Mouse (Mus musculus): ENCODE data around the gene Pomp. TPM values are rescaled to one million over a fixed set of nuclear protein-coding genes. Genes with fewer than 3 reads are reported as not detected.

Gene Pomp
- polyA plus RNA-seq, 1 experiment from 2014 or later, result 464 TPM

- no peak overlapping the region for H3K4me3 ChIP-seq
- 0 out of 2 replicates have a peak overlapping the region, but pooled peaks have one; percentile 60 for H3K27ac ChIP-seq
- no peak overlapping the region for H3K4me2 ChIP-seq
- no peaks in the 10 kb centered on the region for H3K27me3 ChIP-seq
- H3K9me3 ChIP-seq, result no peaks in the 10 kb centered on the region
- 82% methylated on average over 6 of the region's 6 CpGs for WGBS
- no peaks in the 10 kb centered on the region for H3K4me1 ChIP-seq
- H3K36me3 ChIP-seq, result peaks cover 93% of the 10 kb centered on the region
- ATAC-seq (ENCODE audit: insufficient number of reproducible peaks, low FRiP score, low TSS enrichment, low read depth), result no peak
- no peak overlapping the region for H3K9ac ChIP-seq
Observed at GRCm38 (mm10) chr5:147869568-147869967, 9.3 kb downstream of the Pomp start.

- ATAC-seq (ENCODE audit: insufficient number of reproducible peaks, low FRiP score, low TSS enrichment, low read depth), result no peak
- Histone ChIP-seq H3K27ac (0 out of 2 replicates have a peak overlapping the region, but pooled peaks have one; percentile 60), H3K4me1 (no peaks in the 10 kb centered on the region), H3K9ac (no peak overlapping the region), H3K4me2 (no peak overlapping the region), H3K4me3 (no peak overlapping the region), H3K27me3 (no peaks in the 10 kb centered on the region), H3K9me3 (no peaks in the 10 kb centered on the region), H3K36me3 (peaks cover 94% of the 10 kb centered on the region)
- 72% methylated on average over 1 of the region's 1 CpGs for WGBS
Observed at GRCm38 (mm10) chr5:147870296-147870695, 10.0 kb downstream of the Pomp start.

GRCm38 (mm10) chr5:147871091-147871820 lies 11.0 kb downstream of the Pomp start:
- WGBS, result 85% methylated on average over 15 of the region's 15 CpGs
- Histone ChIP-seq H3K9me3 (no peaks in the 10 kb centered on the region), H3K27ac (no peak overlapping the region), H3K9ac (no peak overlapping the region), H3K4me1 (no peaks in the 10 kb centered on the region), H3K36me3 (peaks cover 96% of the 10 kb centered on the region), H3K27me3 (no peaks in the 10 kb centered on the region), H3K4me3 (no peak overlapping the region), H3K4me2 (no peak overlapping the region)
- no peak for ATAC-seq (ENCODE audit: insufficient number of reproducible peaks, low FRiP score, low TSS enrichment, low read depth)

GRCm38 (mm10) chr5:147874491-147875065 lies 14.3 kb downstream of the Pomp start:
- WGBS, result 93% methylated on average over 18 of the region's 18 CpGs
- no peak for ATAC-seq (ENCODE audit: insufficient number of reproducible peaks, low FRiP score, low TSS enrichment, low read depth)
- no peaks in the 10 kb centered on the region for H3K9me3 ChIP-seq
- no peaks in the 10 kb centered on the region for H3K4me1 ChIP-seq
- no peak overlapping the region for H3K4me2 ChIP-seq
- H3K4me3 ChIP-seq, result no peak overlapping the region
- H3K36me3 ChIP-seq, result peaks cover 89% of the 10 kb centered on the region
- H3K27me3 ChIP-seq, result no peaks in the 10 kb centered on the region
- H3K27ac ChIP-seq, result no peak overlapping the region
- no peak overlapping the region for H3K9ac ChIP-seq

GRCm38 (mm10) chr5:147875210-147875609 lies 14.9 kb downstream of the Pomp start:
- H3K4me1 ChIP-seq, result no peaks in the 10 kb centered on the region
- H3K36me3 ChIP-seq, result peaks cover 89% of the 10 kb centered on the region
- H3K27me3 ChIP-seq, result no peaks in the 10 kb centered on the region
- H3K9me3 ChIP-seq, result no peaks in the 10 kb centered on the region
- WGBS, result 94% methylated on average over 8 of the region's 8 CpGs
- H3K27ac ChIP-seq, result no peak overlapping the region
- no peak overlapping the region for H3K4me2 ChIP-seq
- H3K4me3 ChIP-seq, result no peak overlapping the region
- H3K9ac ChIP-seq, result no peak overlapping the region
- ATAC-seq (ENCODE audit: insufficient number of reproducible peaks, low FRiP score, low TSS enrichment, low read depth), result no peak

GRCm38 (mm10) chr5:147877520-147877919 lies 17.3 kb downstream of the Pomp start:
- ATAC-seq (ENCODE audit: insufficient number of reproducible peaks, low FRiP score, low TSS enrichment, low read depth), result no peak
- no peak overlapping the region for H3K4me3 ChIP-seq
- no peaks in the 10 kb centered on the region for H3K27me3 ChIP-seq
- H3K4me2 ChIP-seq, result no peak overlapping the region
- H3K27ac ChIP-seq, result no peak overlapping the region
- 86% methylated on average over 6 of the region's 6 CpGs for WGBS
- H3K4me1 ChIP-seq, result no peaks in the 10 kb centered on the region
- no peak overlapping the region for H3K9ac ChIP-seq
- H3K36me3 ChIP-seq, result peaks cover 80% of the 10 kb centered on the region
- H3K9me3 ChIP-seq, result no peaks in the 10 kb centered on the region

- ATAC-seq (ENCODE audit: insufficient number of reproducible peaks, low FRiP score, low TSS enrichment, low read depth), result no peak
- 93% methylated on average over 17 of the region's 17 CpGs for WGBS
- no peaks in the 10 kb centered on the region for H3K27me3 ChIP-seq
- no peak overlapping the region for H3K4me3 ChIP-seq
- H3K4me2 ChIP-seq, result no peak overlapping the region
- no peak overlapping the region for H3K9ac ChIP-seq
- no peaks in the 10 kb centered on the region for H3K9me3 ChIP-seq
- no peaks in the 10 kb centered on the region for H3K4me1 ChIP-seq
- no peak overlapping the region for H3K27ac ChIP-seq
- H3K36me3 ChIP-seq, result peaks cover 55% of the 10 kb centered on the region
Observed at GRCm38 (mm10) chr5:147879971-147880682, 19.9 kb downstream of the Pomp start.

- Histone ChIP-seq H3K9ac (no peak overlapping the region), H3K27me3 (no peaks in the 10 kb centered on the region), H3K4me1 (no peaks in the 10 kb centered on the region), H3K36me3 (peaks cover 23% of the 10 kb centered on the region), H3K4me2 (no peak overlapping the region), H3K4me3 (no peak overlapping the region), H3K9me3 (no peaks in the 10 kb centered on the region), H3K27ac (no peak overlapping the region)
- 89% methylated on average over 6 of the region's 6 CpGs for WGBS
- ATAC-seq (ENCODE audit: insufficient number of reproducible peaks, low FRiP score, low TSS enrichment, low read depth), result 0 out of 2 replicates have a peak, but pooled peaks have one; percentile 24
Observed at GRCm38 (mm10) chr5:147883581-147883980, 23.3 kb downstream of the Pomp start.

GRCm38 (mm10) chr5:147888313-147889297 lies 28.3 kb downstream of the Pomp start:
- no peak for ATAC-seq (ENCODE audit: insufficient number of reproducible peaks, low FRiP score, low TSS enrichment, low read depth)
- WGBS, result 83% methylated on average over 9 of the region's 12 CpGs

GRCm38 (mm10) chr5:147892735-147893134 lies 32.5 kb downstream of the Pomp start:
- WGBS, result 29% methylated on average over 6 of the region's 6 CpGs
- Histone ChIP-seq H3K9me3 (no peaks in the 10 kb centered on the region), H3K4me2 (no peak overlapping the region), H3K9ac (no peak overlapping the region), H3K27ac (no peak overlapping the region), H3K4me1 (peaks cover 11% of the 10 kb centered on the region; the same call in 1 of the 2 replicates), H3K27me3 (peaks cover 28% of the 10 kb centered on the region), H3K4me3 (no peak overlapping the region), H3K36me3 (no peaks in the 10 kb centered on the region)
- no peak for ATAC-seq (ENCODE audit: insufficient number of reproducible peaks, low FRiP score, low TSS enrichment, low read depth)

More at GRCm38 (mm10) chr5:147888313-147889297, 28.3 kb downstream of the Pomp start:
- no peaks in the 10 kb centered on the region for H3K4me1 ChIP-seq
- H3K27me3 ChIP-seq, result peaks cover 14% of the 10 kb centered on the region
- no peaks in the 10 kb centered on the region for H3K9me3 ChIP-seq
- H3K4me2 ChIP-seq, result no peak overlapping the region
- no peak overlapping the region for H3K4me3 ChIP-seq
- H3K27ac ChIP-seq, result no peak overlapping the region
- H3K9ac ChIP-seq, result no peak overlapping the region
- no peaks in the 10 kb centered on the region for H3K36me3 ChIP-seq

GRCm38 (mm10) chr5:147893143-147893542 lies 32.9 kb downstream of the Pomp start:
- Histone ChIP-seq H3K27me3 (peaks cover 28% of the 10 kb centered on the region), H3K36me3 (no peaks in the 10 kb centered on the region), H3K4me1 (peaks cover 11% of the 10 kb centered on the region; the same call in 1 of the 2 replicates), H3K4me3 (no peak overlapping the region), H3K9me3 (no peaks in the 10 kb centered on the region), H3K27ac (no peak overlapping the region), H3K9ac (no peak overlapping the region), H3K4me2 (no peak overlapping the region)
- ATAC-seq (ENCODE audit: insufficient number of reproducible peaks, low FRiP score, low TSS enrichment, low read depth), result no peak
- 25% methylated on average over 9 of the region's 9 CpGs for WGBS
